Mouse (Mus musculus) embryonic facial prominence, embryonic 10.5 days (tissue): ENCODE measurements around the gene Zfp541. TPM values are rescaled to one million over a fixed set of nuclear protein-coding genes. Genes with fewer than 3 reads are reported as not detected.

Experiments used
- DNase-seq: peaks from one replicate; pipeline ENCODE4 v3.0.0-alpha.2; 2017; ENCODE audit warnings: low spot score
- H3K27ac ChIP-seq: fragments of 300-500 bp; sonication (generic); replicated peaks from 2 replicates; pipeline ENCODE4 v1.5.1; 2016; ENCODE audit warnings: mild to moderate bottlenecking
- H3K27me3 ChIP-seq: fragments of 300-500 bp; sonication (generic); replicated peaks from 2 replicates; pipeline ENCODE4 v1.6.1; 2016; ENCODE audit warnings: low read depth, mild to moderate bottlenecking; ENCODE audit not compliant: poor library complexity, severe bottlenecking
- H3K36me3 ChIP-seq: fragments of 300-500 bp; sonication (generic); replicated peaks from 2 replicates; pipeline ENCODE4 v1.6.1; 2016; ENCODE audit warnings: mild to moderate bottlenecking, moderate library complexity
- H3K4me1 ChIP-seq: fragments of 300-500 bp; sonication (generic); 2 replicates; pipeline ENCODE4 v1.6.1; 2016
- H3K4me3 ChIP-seq: fragments of 300-500 bp; sonication (generic); 2 replicates; pipeline ENCODE4 v1.5.1; 2016; ENCODE audit warnings: mild to moderate bottlenecking, moderate library complexity
- H3K9me3 ChIP-seq: fragments of 300-500 bp; sonication (generic); 2 replicates; pipeline ENCODE4 v1.6.1; 2016; ENCODE audit warnings: mild to moderate bottlenecking
- WGBS: fragments of 180-500 bp; shearing (Covaris S2); methylation state at CpG from one replicate; pipeline ENCODE4 v1.1.7; 2016; 5-methylcytosine and 5-hydroxymethylcytosine counted together
- polyA plus RNA-seq: library from polyadenylated mRNA; unstranded; fragments of >200 nt; fragmentation: Nextera tagmentation; extraction: Ambion mirVana; gene quantifications from 2 replicates; pipeline ENCODE4 v1.2.1, GENCODE M21; 2016

The Zfp541 gene
- polyA plus RNA-seq, 1 experiment from 2014 or later, result 0.05 TPM

GRCm38 (mm10) chr7:16047338-16048146 lies 14.1 kb upstream of the Zfp541 start, which contains the start of gene Bicra:
Gene Bicra, minus strand, starts transcription at chr7:16047921.
- DNase-seq, result peak; percentile 89
- no peaks in the 10 kb centered on the region for H3K9me3 ChIP-seq
- no peaks in the 10 kb centered on the region for H3K27me3 ChIP-seq
- peak within 1 kb of the TSS; percentile 98 for H3K27ac ChIP-seq
- peaks cover 11% of the 10 kb centered on the region for H3K36me3 ChIP-seq
- WGBS, result under 1% methylated on average over 67 of the region's 69 CpGs
- peaks cover 66% of the 10 kb centered on the region for H3K4me1 ChIP-seq
- H3K4me3 ChIP-seq, result peak within 1 kb of the TSS; percentile 87

- Histone ChIP-seq H3K4me1 (peaks cover 63% of the 10 kb centered on the region), H3K4me3 (peak overlapping the region; percentile 87), H3K27ac (peak overlapping the region; percentile 98), H3K9me3 (no peaks in the 10 kb centered on the region), H3K36me3 (peaks cover 5% of the 10 kb centered on the region), H3K27me3 (no peaks in the 10 kb centered on the region)
- peak; percentile 97 for DNase-seq
- WGBS, result under 1% methylated on average over 20 of the region's 20 CpGs
Measured at GRCm38 (mm10) chr7:16048164-16048564, 13.4 kb upstream of the Zfp541 start.

- Histone ChIP-seq H3K27me3 (no peaks in the 10 kb centered on the region), H3K27ac (peak overlapping the region; percentile 98), H3K4me1 (peaks cover 57% of the 10 kb centered on the region), H3K4me3 (peak overlapping the region; percentile 87), H3K36me3 (no peaks in the 10 kb centered on the region), H3K9me3 (no peaks in the 10 kb centered on the region)
- WGBS, result 10% methylated on average over 36 of the region's 36 CpGs
- DNase-seq, result no peak
Measured at GRCm38 (mm10) chr7:16048675-16049575, 12.7 kb upstream of the Zfp541 start.

- no peak for DNase-seq
- Histone ChIP-seq H3K27me3 (no peaks in the 10 kb centered on the region), H3K4me3 (peak overlapping the region; percentile 87), H3K27ac (peak overlapping the region; percentile 98; the same call in 1 of the 2 replicates), H3K4me1 (peaks cover 51% of the 10 kb centered on the region), H3K9me3 (no peaks in the 10 kb centered on the region), H3K36me3 (no peaks in the 10 kb centered on the region)
- 83% methylated on average over 7 of the region's 7 CpGs for WGBS
Measured at GRCm38 (mm10) chr7:16049576-16049915, 12.1 kb upstream of the Zfp541 start.

- 95% methylated on average over 3 of the region's 3 CpGs for WGBS
- peaks cover 41% of the 10 kb centered on the region for H3K4me1 ChIP-seq
- H3K27ac ChIP-seq, result no peak overlapping the region
- no peak for DNase-seq
- H3K36me3 ChIP-seq, result no peaks in the 10 kb centered on the region
- no peaks in the 10 kb centered on the region for H3K9me3 ChIP-seq
- no peaks in the 10 kb centered on the region for H3K27me3 ChIP-seq
- peak overlapping the region; percentile 87; the same call in 1 of the 2 replicates for H3K4me3 ChIP-seq
Measured at GRCm38 (mm10) chr7:16050600-16050999, 11.0 kb upstream of the Zfp541 start.

- peaks cover 31% of the 10 kb centered on the region for H3K4me1 ChIP-seq
- no peaks in the 10 kb centered on the region for H3K36me3 ChIP-seq
- WGBS, result 8% methylated on average over 19 of the region's 19 CpGs
- H3K27me3 ChIP-seq, result no peaks in the 10 kb centered on the region
- H3K4me3 ChIP-seq, result peak overlapping the region; percentile 65
- no peaks in the 10 kb centered on the region for H3K9me3 ChIP-seq
- DNase-seq, result peak; percentile 82
- peak overlapping the region; percentile 83 for H3K27ac ChIP-seq
Measured at GRCm38 (mm10) chr7:16051883-16052595, 9.6 kb upstream of the Zfp541 start.

GRCm38 (mm10) chr7:16052684-16053083 lies 8.9 kb upstream of the Zfp541 start:
- peaks cover 31% of the 10 kb centered on the region for H3K4me1 ChIP-seq
- no peaks in the 10 kb centered on the region for H3K27me3 ChIP-seq
- WGBS, result under 1% methylated on average over 24 of the region's 24 CpGs
- H3K27ac ChIP-seq, result peak overlapping the region; percentile 83
- H3K9me3 ChIP-seq, result no peaks in the 10 kb centered on the region
- no peaks in the 10 kb centered on the region for H3K36me3 ChIP-seq
- H3K4me3 ChIP-seq, result peak overlapping the region; percentile 65
- DNase-seq, result peak; percentile 96

- H3K27ac ChIP-seq, result peak overlapping the region; percentile 83; the same call in 1 of the 2 replicates
- peaks cover 31% of the 10 kb centered on the region for H3K4me1 ChIP-seq
- WGBS, result 16% methylated on average over 6 of the region's 6 CpGs
- peak overlapping the region; percentile 65 for H3K4me3 ChIP-seq
- H3K36me3 ChIP-seq, result no peaks in the 10 kb centered on the region
- H3K9me3 ChIP-seq, result no peaks in the 10 kb centered on the region
- no peaks in the 10 kb centered on the region for H3K27me3 ChIP-seq
- DNase-seq, result no peak
Measured at GRCm38 (mm10) chr7:16053105-16053504, 8.5 kb upstream of the Zfp541 start.

DNA sequence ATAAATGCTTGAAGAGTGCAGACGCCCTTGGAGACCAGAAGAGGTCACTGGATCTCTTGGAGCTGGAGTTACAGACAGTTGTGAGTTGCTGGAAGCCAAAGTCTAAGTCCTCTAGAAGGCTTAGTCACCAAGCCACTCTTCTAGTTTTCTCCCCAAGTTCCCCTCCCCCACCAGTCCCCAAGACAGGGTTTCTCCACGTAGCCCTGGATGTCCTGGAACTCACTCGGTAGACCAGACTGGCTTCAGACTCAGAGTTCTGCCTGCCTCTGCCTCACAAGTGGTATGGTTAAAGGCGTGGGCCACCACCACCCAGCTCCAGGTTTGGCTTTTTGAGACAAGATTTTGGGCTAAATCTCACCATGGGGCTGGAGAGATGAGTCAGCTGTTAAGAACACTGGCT lies 6.6 kb upstream of the Zfp541 start:
- H3K9me3 ChIP-seq, result no peaks in the 10 kb centered on the region
- no peaks in the 10 kb centered on the region for H3K27me3 ChIP-seq
- H3K4me3 ChIP-seq, result no peak overlapping the region
- 64% methylated on average over 4 of the region's 4 CpGs for WGBS
- no peak overlapping the region for H3K27ac ChIP-seq
- H3K36me3 ChIP-seq, result no peaks in the 10 kb centered on the region
- peaks cover 19% of the 10 kb centered on the region for H3K4me1 ChIP-seq
- no peak for DNase-seq

DNA sequence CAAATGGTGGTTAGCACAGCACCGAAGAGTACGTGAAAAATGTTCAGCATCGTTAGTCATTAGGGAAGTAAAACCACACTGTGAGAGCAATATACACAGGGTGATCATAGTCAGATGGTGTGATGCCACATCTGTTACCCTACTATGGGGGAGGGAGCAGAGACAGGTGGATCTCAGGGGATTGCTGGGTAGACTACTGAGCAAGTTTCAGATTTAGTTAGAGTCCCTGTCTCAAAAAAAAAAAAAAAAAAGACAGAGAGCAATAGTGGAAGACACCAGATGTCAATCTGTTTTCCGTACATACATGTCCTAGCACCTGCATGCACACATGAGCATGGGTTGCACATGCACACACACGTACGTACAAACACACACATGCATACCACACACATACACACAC lies 5.9 kb upstream of the Zfp541 start:
- Histone ChIP-seq H3K27me3 (peaks cover 5% of the 10 kb centered on the region), H3K27ac (no peak overlapping the region), H3K9me3 (no peaks in the 10 kb centered on the region), H3K4me3 (no peak overlapping the region), H3K36me3 (no peaks in the 10 kb centered on the region), H3K4me1 (peaks cover 12% of the 10 kb centered on the region)
- WGBS, result 85% methylated on average over 6 of the region's 6 CpGs
- no peak for DNase-seq

DNA sequence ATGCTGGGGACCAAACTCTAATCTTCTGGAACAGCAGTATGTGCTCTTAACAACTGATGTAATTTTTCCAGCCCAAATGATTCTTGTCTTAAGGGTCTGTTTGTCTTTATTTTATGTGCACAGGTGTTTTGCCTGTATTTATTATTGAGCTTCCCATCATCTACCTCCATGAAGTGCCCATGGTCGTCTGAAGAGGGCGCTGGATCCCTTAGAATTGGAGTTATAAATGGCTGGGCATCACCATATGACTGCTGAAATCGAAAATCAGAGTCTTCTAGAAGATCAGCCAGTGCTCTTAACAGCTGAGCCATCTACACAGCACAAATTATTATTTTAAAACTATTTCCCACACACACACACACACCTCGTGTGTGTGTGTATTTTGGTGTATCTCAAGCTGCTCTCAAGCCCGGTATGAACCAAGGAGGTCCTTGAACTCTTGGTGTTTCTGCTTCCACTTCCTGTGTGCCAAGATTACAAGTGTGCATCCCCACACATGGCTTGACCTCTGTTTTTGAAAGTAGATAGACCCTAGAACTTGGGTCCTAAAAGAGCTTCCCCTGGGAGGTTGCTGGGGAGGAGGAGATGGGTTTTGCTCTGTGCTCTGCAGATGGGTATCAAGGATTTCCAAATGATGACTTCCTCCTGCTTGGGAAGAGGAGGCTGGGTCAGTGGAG lies 5.0 kb upstream of the Zfp541 start:
- H3K4me3 ChIP-seq, result no peak overlapping the region
- H3K27me3 ChIP-seq, result peaks cover 15% of the 10 kb centered on the region
- peaks cover 15% of the 10 kb centered on the region for H3K4me1 ChIP-seq
- peaks cover 7% of the 10 kb centered on the region for H3K9me3 ChIP-seq
- DNase-seq, result no peak
- no peak overlapping the region for H3K27ac ChIP-seq
- 38% methylated on average over 5 of the region's 5 CpGs for WGBS
- H3K36me3 ChIP-seq, result no peaks in the 10 kb centered on the region

GRCm38 (mm10) chr7:16057136-16057534 lies 4.5 kb upstream of the Zfp541 start:
- Histone ChIP-seq H3K4me3 (no peak overlapping the region), H3K4me1 (peaks cover 14% of the 10 kb centered on the region), H3K36me3 (no peaks in the 10 kb centered on the region), H3K9me3 (peaks cover 12% of the 10 kb centered on the region), H3K27ac (no peak overlapping the region), H3K27me3 (peaks cover 20% of the 10 kb centered on the region)
- DNase-seq, result no peak
- 65% methylated on average over 2 of the region's 2 CpGs for WGBS
